Mouse (Mus musculus) Patski (cell line): Measurements from ENCODE around the gene Larp6. TPM values are rescaled to one million over a fixed set of nuclear protein-coding genes. Genes with fewer than 3 reads are reported as not detected.
A peak's percentile ranks its signal among the peaks of the same experiment; 100 is the strongest.

ENCODE experiments used
- ATAC-seq: fragments of 100-300 bp; one replicate; pipeline ENCODE4 v1.8.0; 2021
- CTCF ChIA-PET: fragments of 350-600 bp; sonication (Branson Sonifier 250); formaldehyde crosslinking; loops from one replicate; lab custom pipeline; 2022; ENCODE audit warnings: inconsistent platforms; lab: Charles Lee
- POLR2A ChIA-PET: fragments of 350-600 bp; sonication (Branson Sonifier 250); formaldehyde crosslinking; loops from one replicate; lab custom pipeline; 2022; ENCODE audit warnings: antibody characterized with exemption, inconsistent platforms; lab: Charles Lee
- DNase-seq: peaks from one replicate; pipeline ENCODE4 v3.0.0-alpha.2; 2011; ENCODE audit warnings: low read depth, low spot score
- H3K27me3 ChIP-seq: fragments of 371-371 bp; one replicate; pipeline ENCODE4 v1.5.1; 2021
- CTCF ChIP-seq: fragments of 100-300 bp; IDR thresholded peaks from one replicate; pipeline ENCODE4 v1.5.1; 2021
- in situ Hi-C: fragments of 300-500 bp; cut with MboI; formaldehyde crosslinking; loops from 3 replicates; pipeline ENCODE4 v1.11.1; 2018; ENCODE audit warnings: low pct_unique_long_range_greater_than_20kb, mixed read lengths
- polyA plus RNA-seq: library from polyadenylated mRNA; unstranded; gene quantifications from one replicate; pipeline ENCODE4 v1.2.3, GENCODE M21; 2021

Larp6 gene
- polyA plus RNA-seq, 1 experiment from 2014 or later: not detected

DNA sequence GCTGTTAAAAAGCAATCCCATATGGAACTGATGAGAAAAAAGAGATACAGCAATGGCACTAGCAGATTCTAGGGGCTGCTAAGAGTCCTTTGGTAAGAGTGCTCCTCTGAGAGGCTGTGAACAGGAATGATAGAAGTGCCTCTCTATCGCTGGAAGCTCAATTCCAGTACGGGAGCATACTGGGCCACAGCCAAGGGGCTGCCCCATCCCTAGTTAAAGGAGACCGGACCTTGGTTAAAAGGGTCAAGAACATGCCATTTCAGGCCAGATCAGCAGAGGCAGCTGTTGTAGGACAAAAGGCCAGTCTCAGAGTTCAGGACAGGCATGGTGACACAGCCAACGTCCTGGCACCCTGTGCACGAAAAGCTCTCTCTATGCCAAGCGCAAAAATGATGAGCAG lies 1.4 kb downstream of the Larp6 start:
- in situ Hi-C loops: no loop called here
- ATAC-seq (no peak), DNase-seq (no peak)
- POLR2A ChIA-PET: no interaction called here
- no peak for TF ChIP-seq CTCF
- CTCF ChIA-PET: interaction anchor here (1.5 kb wide), 1 partner anchor 12 kb away, joined by 4 read pairs; no protein-coding TSS in a partner anchor
- H3K27me3 ChIP-seq: no peaks in the 10 kb centered on the region

DNA sequence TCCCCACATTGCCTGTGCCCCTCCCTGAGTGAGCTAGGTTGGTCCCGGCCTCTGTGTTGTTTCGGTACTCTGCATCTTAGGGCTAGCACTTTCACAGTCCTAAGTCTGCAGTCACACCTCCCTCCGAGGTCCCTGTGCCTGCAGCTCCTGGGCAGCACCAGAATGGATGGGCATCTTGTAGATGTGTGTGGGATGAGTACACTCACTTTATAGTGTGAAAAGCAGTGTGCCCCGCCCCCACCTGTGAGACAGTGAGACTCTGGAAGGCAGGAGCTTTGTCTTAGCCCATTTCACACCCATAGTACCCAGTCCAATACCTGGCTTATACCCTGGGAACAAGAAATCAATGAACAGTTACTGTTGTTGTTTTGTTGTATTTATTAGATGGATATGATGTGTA lies 2.5 kb downstream of the Larp6 start:
- CTCF ChIA-PET: interaction anchor here (1.2 to 1.7 kb wide), 3 partner anchors 9 to 143 kb away, joined by 3 to 5 read pairs (median 4); no protein-coding TSS in a partner anchor
- TF ChIP-seq CTCF: no peak
- POLR2A ChIA-PET: no interaction called here
- no peak for ATAC-seq
- DNase-seq: no peak
- H3K27me3 ChIP-seq: no peaks in the 10 kb centered on the region
- in situ Hi-C loops: no loop called here

DNA sequence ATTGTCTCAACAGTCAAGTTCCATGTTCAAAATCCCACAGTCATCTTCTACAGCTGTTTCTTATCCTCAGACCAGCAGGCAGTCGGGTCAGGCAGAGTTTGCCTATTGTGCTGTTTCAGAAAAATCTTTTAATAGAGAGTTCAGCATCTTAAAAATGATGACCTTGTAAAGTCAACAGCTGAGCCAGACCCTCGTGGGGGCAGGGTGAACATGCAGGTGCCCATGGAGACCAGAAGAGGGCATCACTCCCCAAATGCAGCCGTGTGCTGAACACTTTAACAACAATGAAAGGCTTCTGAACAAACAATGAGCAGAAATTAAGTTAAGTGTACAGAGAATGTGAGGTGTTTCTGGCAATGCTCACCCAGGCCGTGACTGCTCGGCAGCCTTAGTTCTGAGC lies 3.0 kb downstream of the Larp6 start:
- ChIA-PET POLR2A (no interaction called here), CTCF (interaction anchor here (1.2 to 1.7 kb wide), 2 partner anchors 10 to 142 kb away, joined by 3 to 5 read pairs; no protein-coding TSS in a partner anchor)
- ATAC-seq (no peak), DNase-seq (no peak)
- peak; percentile 53 for TF ChIP-seq CTCF
- in situ Hi-C loops: no loop called here
- H3K27me3 ChIP-seq: no peaks in the 10 kb centered on the region

- in situ Hi-C loops: no loop called here
- DNase-seq: no peak
- no peaks in the 10 kb centered on the region for H3K27me3 ChIP-seq
- ATAC-seq: no peak
- peak; percentile 64 for TF ChIP-seq CTCF
- ChIA-PET CTCF (interaction anchor here (0.9 to 2.2 kb wide), 5 partner anchors 19 to 142 kb away, joined by 3 to 8 read pairs (median 3); no protein-coding TSS in a partner anchor), POLR2A (no interaction called here)
These were observed 5.5 kb downstream of the Larp6 start for GRCm38 (mm10) chr9:60718284-60718683.

GRCm38 (mm10) chr9:60719687-60720086 lies 6.9 kb downstream of the Larp6 start:
- in situ Hi-C loops: no loop called here
- no peaks in the 10 kb centered on the region for H3K27me3 ChIP-seq
- CTCF ChIA-PET: interaction anchor here (2.2 kb wide), 2 partner anchors 25 to 138 kb away, joined by 8 read pairs; no protein-coding TSS in a partner anchor
- ATAC-seq: no peak
- no peak for TF ChIP-seq CTCF
- POLR2A ChIA-PET: no interaction called here
- no peak for DNase-seq

DNA sequence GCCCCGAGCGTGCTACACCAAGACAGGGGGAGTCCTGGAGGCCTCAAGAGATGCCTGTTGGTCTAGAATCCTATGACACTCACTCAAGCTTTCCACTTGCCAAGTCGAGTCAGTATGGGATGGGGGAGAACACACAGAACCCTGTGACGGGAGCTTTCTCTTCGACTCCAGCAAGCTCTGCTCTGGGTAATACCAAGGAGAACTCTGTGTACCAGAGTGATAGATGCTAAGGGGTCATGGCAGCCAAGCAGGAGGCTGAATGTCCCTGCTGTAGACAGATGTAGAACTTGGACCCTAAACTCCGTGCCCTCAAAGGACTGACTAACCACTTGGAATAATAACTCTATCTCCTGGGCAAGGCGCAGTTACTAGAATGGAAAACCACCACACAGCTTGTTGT lies 12.2 kb downstream of the Larp6 start:
- DNase-seq (no peak), ATAC-seq (no peak)
- ChIA-PET CTCF (interaction anchor here (1.0 to 2.2 kb wide), 4 partner anchors 9 to 49 kb away, joined by 3 to 8 read pairs (median 4); no protein-coding TSS in a partner anchor), POLR2A (no interaction called here)
- TF ChIP-seq CTCF: no peak
- in situ Hi-C loops: no loop called here
- no peaks in the 10 kb centered on the region for H3K27me3 ChIP-seq

GRCm38 (mm10) chr9:60734321-60734720 lies 21.5 kb downstream of the Larp6 start:
- no peak for TF ChIP-seq CTCF
- ATAC-seq (no peak), DNase-seq (no peak)
- ChIA-PET CTCF (interaction anchor here (1.0 kb wide), 1 partner anchor 10 kb away, joined by 3 read pairs; no protein-coding TSS in a partner anchor), POLR2A (no interaction called here)
- no peaks in the 10 kb centered on the region for H3K27me3 ChIP-seq
- in situ Hi-C loops: no loop called here

GRCm38 (mm10) chr9:60739126-60739525 lies 26.3 kb downstream of the Larp6 start:
- ChIA-PET POLR2A (no interaction called here), CTCF (interaction anchor here (1.6 kb wide), 1 partner anchor 79 kb away, joined by 3 read pairs; no protein-coding TSS in a partner anchor)
- TF ChIP-seq CTCF: no peak
- no peak for ATAC-seq
- DNase-seq: no peak
- in situ Hi-C loops: loop anchor here (5.0 kb wide), 1 partner anchor 497 kb away; no protein-coding TSS in a partner anchor
- no peaks in the 10 kb centered on the region for H3K27me3 ChIP-seq

DNA sequence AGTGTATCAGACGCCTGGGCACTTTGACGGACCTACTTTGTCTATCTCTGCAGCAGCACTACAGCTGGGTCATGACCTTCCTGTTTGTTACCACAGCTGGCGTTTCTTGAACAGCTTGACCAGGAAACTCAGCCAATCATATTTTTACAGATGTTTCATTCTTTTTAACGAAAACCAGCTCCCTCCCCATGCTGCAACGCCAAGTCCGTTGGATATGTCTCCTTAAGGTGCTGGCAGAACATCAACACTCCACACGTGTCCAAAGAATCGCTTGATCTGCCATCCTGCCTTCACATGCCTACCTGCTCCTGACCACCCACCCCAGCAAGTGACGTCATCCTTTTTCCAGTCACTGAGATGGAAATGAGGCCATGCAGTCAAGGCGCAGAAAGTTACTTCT lies 28.6 kb downstream of the Larp6 start:
- DNase-seq: no peak
- in situ Hi-C loops: no loop called here
- TF ChIP-seq CTCF: no peak
- ChIA-PET POLR2A (no interaction called here), CTCF (no interaction called here)
- H3K27me3 ChIP-seq: no peaks in the 10 kb centered on the region
- no peak for ATAC-seq

- TF ChIP-seq CTCF: no peak
- ATAC-seq (no peak), DNase-seq (no peak)
- H3K27me3 ChIP-seq: no peaks in the 10 kb centered on the region
- ChIA-PET CTCF (interaction anchor here (1.2 kb wide), 1 partner anchor 13 kb away, joined by 3 read pairs; no protein-coding TSS in a partner anchor), POLR2A (interaction anchor here (0.7 kb wide), 1 partner anchor 94 kb away, joined by 8 read pairs; no protein-coding TSS in a partner anchor)
- in situ Hi-C loops: no loop called here
These were observed 29.7 kb downstream of the Larp6 start for GRCm38 (mm10) chr9:60742516-60742915.

DNA sequence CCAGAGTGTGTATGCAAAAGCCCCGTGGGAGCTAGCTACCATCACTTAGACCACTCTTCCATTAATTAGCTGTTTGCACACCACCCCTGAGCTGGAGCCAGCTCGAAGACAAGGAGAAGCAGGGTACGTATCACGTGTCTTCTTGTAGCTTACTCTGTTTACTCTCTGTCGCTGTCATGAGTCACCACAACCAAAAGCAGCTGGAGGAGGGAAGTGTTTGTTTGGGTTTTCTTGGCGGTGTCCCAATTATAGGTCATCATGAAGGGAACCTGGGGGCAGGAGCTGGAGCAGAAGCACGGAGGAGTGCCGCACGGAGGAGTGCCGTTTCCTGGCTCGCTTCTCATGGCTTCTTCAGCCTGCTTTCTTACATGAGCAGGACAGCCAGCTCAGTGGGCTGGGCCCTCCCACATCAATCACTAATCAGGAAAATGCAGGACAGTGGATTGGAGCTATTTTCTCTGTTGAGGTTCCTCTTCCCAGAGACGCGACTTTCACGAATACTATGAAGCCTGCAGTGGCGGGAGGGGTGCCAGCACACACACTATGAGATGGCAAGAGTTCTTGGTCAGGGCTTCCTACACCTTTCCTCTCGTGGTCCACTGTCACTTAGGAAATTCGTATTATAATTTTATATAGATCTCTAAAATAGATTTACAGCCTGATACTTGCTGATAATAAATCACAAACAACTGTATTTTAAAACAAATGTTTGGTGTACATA lies 30.6 kb downstream of the Larp6 start:
- CTCF ChIA-PET: interaction anchor here (1.2 to 2.6 kb wide), 5 partner anchors 13 to 68 kb away, joined by 3 to 10 read pairs (median 3); no protein-coding TSS in a partner anchor
- ATAC-seq (no peak), DNase-seq (no peak)
- H3K27me3 ChIP-seq: no peaks in the 10 kb centered on the region
- POLR2A ChIA-PET: interaction anchor here (0.7 kb wide), 1 partner anchor 14 kb away, joined by 3 read pairs; no protein-coding TSS in a partner anchor
- in situ Hi-C loops: no loop called here
- no peak for TF ChIP-seq CTCF
